Mouse (Mus musculus) embryonic facial prominence, embryonic 11.5 days (tissue): ENCODE measurements at regions not wholly inside any gene's neighbourhood (a gene's known extent, or its start where the extent isn't known, plus 50 kb on each side); places are given as distances from the start of the nearest gene placed in this dataset.
A peak's percentile ranks its signal among the peaks of the same experiment; 100 is the strongest.

ENCODE experiments used
- ATAC-seq: fragments of 200-750 bp; cut with Nextera tagmentation; replicated peaks from 2 replicates; pipeline ENCODE4 v1.8.0; 2017; ENCODE audit warnings: low read depth; ENCODE audit not compliant: insufficient number of reproducible peaks, low FRiP score, low TSS enrichment
- DNase-seq: peaks from one replicate; pipeline ENCODE4 v3.0.0-alpha.2; 2015; ENCODE audit warnings: low spot score
- H3K27ac ChIP-seq: fragments of 300-500 bp; sonication (generic); replicated peaks from 2 replicates; pipeline ENCODE4 v1.5.1; 2014; ENCODE audit warnings: mild to moderate bottlenecking, low read depth, low read length, control low read depth
- H3K27me3 ChIP-seq: fragments of 300-500 bp; sonication (generic); 2 replicates; pipeline ENCODE4 v1.6.1; 2014; ENCODE audit warnings: mild to moderate bottlenecking, low read length, moderate library complexity, mixed read lengths; ENCODE audit not compliant: control insufficient read depth, insufficient read depth
- H3K36me3 ChIP-seq: fragments of 300-500 bp; sonication (generic); replicated peaks from 2 replicates; pipeline ENCODE4 v1.6.1; 2014; ENCODE audit warnings: low read depth, mild to moderate bottlenecking, low read length, moderate library complexity, mixed read lengths; ENCODE audit not compliant: control insufficient read depth, insufficient read depth
- H3K4me1 ChIP-seq: fragments of 300-500 bp; sonication (generic); 2 replicates; pipeline ENCODE4 v1.6.1; 2014; ENCODE audit warnings: low read length, mixed read lengths; ENCODE audit not compliant: control insufficient read depth, insufficient read depth
- H3K4me2 ChIP-seq: fragments of 300-500 bp; sonication (generic); 2 replicates; pipeline ENCODE4 v1.6.1; 2014; ENCODE audit warnings: low read depth, mild to moderate bottlenecking, control low read depth, low read length, moderate library complexity
- H3K4me3 ChIP-seq: fragments of 300-500 bp; sonication (generic); 2 replicates; pipeline ENCODE4 v1.5.1; 2014; ENCODE audit warnings: low read depth, low read length, control low read depth
- H3K9ac ChIP-seq: fragments of 300-500 bp; sonication (generic); replicated peaks from 2 replicates; pipeline ENCODE4 v1.6.1; 2014; ENCODE audit warnings: mild to moderate bottlenecking, control low read depth, low read length
- H3K9me3 ChIP-seq: fragments of 300-500 bp; sonication (generic); replicated peaks from 2 replicates; pipeline ENCODE4 v1.6.1; 2016; ENCODE audit warnings: mild to moderate bottlenecking, low read length, inconsistent platforms, mixed read lengths; ENCODE audit not compliant: control insufficient read depth
- WGBS: fragments of 180-500 bp; shearing (Covaris S2); extraction: QIAGEN DNeasy Blood & Tissue Kit; methylation state at CpG from one replicate; pipeline ENCODE4 v1.1.7; 2014; 5-methylcytosine and 5-hydroxymethylcytosine counted together

DNA sequence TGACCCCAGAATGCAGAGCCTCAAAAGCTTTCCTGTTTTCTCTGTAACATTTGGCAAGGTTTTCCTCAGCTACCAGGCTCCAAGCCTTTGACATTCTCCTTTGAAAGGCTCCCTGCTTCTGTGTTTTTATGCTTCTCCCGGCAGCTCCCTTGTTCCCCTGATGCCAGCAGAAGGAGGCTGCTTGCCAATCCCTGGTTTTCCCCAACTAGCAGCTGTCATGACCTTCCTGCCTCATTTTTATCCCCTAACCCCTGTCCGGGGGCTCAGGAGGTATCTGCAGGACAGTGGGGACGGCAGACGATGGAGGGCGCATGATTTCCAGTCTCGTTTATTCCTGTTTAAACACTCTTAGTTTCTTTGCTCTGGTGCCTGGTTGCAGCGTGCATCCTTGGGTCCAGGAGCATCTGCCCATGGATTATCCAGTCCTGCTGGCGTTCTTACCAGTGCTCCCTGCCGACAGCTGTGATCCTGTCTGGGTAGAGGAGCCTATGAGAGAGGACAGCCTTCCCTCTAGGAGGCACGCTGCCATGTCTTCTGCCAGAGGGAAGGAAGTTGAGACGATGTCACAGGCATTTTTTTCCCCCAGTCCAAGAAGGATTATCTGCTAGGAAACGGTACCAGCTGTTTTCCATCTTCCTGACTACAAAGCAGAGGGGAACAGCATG lies 285.8 kb upstream of the Ubash3b start:
- 22% methylated on average over 12 of the region's 12 CpGs for WGBS

DNA sequence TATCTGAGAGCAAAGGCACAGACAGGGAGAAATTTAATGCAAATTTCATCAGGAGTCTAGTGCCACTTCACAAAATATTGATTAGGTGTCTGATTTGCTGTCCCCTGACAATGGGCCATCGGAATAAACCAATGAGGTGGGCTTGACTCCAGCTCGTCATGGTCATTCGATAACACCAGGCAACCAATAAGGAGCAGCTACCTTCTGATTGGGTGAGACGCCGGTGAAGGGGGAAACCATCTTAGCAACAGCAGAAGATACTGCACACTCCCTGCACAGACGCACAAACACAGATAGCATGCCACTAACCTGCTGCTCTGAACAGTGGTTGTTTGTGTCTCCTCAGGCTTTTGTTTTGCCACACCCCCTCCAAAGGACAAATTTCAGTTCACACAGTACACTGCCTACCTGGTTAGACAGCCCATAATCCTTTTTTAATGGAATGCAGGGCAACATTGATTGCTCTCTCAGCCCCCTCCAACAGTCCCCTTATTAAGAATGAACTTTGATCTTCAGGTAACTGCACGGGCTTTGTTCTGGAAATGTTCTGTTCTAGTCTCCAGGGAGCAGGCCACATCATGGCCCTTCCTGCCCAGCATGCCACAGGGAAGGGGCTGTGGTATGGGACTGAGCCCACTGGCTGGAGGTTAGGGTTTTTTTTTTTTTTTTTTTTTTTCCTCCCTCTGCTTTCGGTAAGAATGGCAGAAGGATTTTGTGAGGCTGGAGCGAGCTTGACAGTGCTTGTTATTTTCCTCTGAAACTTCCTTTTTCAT lies 285.1 kb upstream of the Ubash3b start:
- peak overlapping the region; percentile 84 for H3K27ac ChIP-seq
- H3K9me3 ChIP-seq, result no peaks in the 10 kb centered on the region
- H3K36me3 ChIP-seq, result no peaks in the 10 kb centered on the region
- H3K9ac ChIP-seq, result no peak overlapping the region; the same call in 1 of the 2 replicates
- H3K4me2 ChIP-seq, result no peak overlapping the region
- 63% methylated on average over 9 of the region's 9 CpGs for WGBS
- H3K27me3 ChIP-seq, result no peaks in the 10 kb centered on the region
- ATAC-seq, result peak; percentile 81
- no peak for DNase-seq
- H3K4me3 ChIP-seq, result no peak overlapping the region
- peaks cover 7% of the 10 kb centered on the region; the same call in 1 of the 2 replicates for H3K4me1 ChIP-seq

More for the DNA sequence above, 285.8 kb upstream of the Ubash3b start:
- H3K36me3 ChIP-seq, result no peaks in the 10 kb centered on the region
- H3K27ac ChIP-seq, result peak overlapping the region; percentile 84
- peaks cover 7% of the 10 kb centered on the region; the same call in 1 of the 2 replicates for H3K4me1 ChIP-seq
- no peaks in the 10 kb centered on the region for H3K27me3 ChIP-seq
- H3K9ac ChIP-seq, result peak overlapping the region; percentile 0; the same call in 1 of the 2 replicates
- no peak overlapping the region for H3K4me3 ChIP-seq
- no peak overlapping the region for H3K4me2 ChIP-seq
- ATAC-seq, result 0 out of 2 replicates have a peak, but pooled peaks have one; percentile 52
- no peaks in the 10 kb centered on the region for H3K9me3 ChIP-seq
- peak; percentile 67 for DNase-seq

DNA sequence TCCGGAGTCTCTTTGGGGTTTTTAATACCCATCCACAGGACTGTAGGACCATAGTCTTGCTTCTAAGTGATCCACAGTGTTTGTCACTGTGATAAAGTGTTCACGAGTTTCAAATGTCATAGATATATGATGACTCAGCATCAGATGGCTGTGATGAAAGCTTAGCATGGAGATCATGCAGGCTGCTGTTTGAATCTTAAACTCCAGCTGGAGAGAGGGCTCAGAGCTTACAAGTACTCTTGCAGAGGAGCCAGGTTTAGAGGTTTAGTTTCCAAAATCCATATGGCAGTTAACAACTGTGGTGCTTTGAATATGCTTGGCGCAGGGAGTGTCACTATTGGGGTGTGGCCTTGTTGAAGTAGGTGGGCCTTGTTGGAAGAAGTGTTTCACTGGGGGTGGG lies 280.9 kb upstream of the Ubash3b start:
- Histone ChIP-seq H3K27me3 (no peaks in the 10 kb centered on the region), H3K4me3 (no peak overlapping the region), H3K9ac (no peak overlapping the region), H3K36me3 (no peaks in the 10 kb centered on the region), H3K4me1 (peaks cover 3% of the 10 kb centered on the region; the same call in 1 of the 2 replicates), H3K4me2 (no peak overlapping the region), H3K9me3 (no peaks in the 10 kb centered on the region; the same call in 1 of the 2 replicates), H3K27ac (no peak overlapping the region)
- 90% methylated on average over 3 of the region's 3 CpGs for WGBS
- ATAC-seq (no peak), DNase-seq (no peak)

DNA sequence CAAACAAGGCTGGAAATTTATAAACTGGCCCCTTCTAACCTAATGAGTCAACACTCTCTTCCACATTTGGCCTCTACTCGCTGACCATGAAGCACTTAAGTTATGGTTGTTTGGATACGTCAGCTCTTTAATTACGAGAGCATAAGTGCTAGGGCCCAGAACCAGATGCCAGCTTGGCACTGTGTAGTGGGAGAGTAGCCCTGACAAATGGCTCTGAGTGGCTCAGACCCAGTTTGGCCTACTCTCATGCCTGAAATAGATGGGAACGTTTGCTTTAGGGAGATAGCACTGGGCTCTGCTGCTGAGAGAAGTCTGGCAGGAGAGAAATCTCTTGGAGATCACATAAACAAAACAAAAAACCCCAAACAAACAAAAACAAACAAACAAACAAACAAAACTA lies 278.5 kb upstream of the Ubash3b start:
- H3K27me3 ChIP-seq, result no peaks in the 10 kb centered on the region
- no peaks in the 10 kb centered on the region; the same call in 1 of the 2 replicates for H3K9me3 ChIP-seq
- ATAC-seq (no peak), DNase-seq (no peak)
- no peak overlapping the region for H3K27ac ChIP-seq
- H3K4me3 ChIP-seq, result no peak overlapping the region
- 87% methylated on average over 4 of the region's 4 CpGs for WGBS
- H3K36me3 ChIP-seq, result no peaks in the 10 kb centered on the region
- no peak overlapping the region for H3K4me2 ChIP-seq
- H3K9ac ChIP-seq, result no peak overlapping the region
- H3K4me1 ChIP-seq, result no peaks in the 10 kb centered on the region

DNA sequence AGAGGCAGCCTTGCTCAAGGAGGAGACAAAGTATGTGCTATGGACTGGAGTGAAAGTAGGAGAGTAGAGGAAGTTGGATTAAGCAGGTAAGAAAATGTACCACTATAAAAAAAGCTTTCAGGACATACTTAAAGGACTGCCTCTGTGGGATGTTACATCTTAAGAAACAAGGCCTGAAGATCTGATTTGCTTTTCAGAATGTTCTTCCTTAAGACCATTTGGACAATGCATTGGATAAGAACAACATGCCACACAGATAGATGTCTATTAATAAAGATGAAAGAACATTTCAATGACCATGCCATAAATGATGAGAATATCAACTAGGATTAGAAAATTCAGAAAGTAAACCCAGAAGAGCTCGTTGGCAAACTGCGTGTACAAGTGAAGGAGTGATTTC lies 276.6 kb upstream of the Ubash3b start:
- Histone ChIP-seq H3K9ac (no peak overlapping the region), H3K27ac (no peak overlapping the region), H3K4me1 (no peaks in the 10 kb centered on the region), H3K36me3 (no peaks in the 10 kb centered on the region), H3K9me3 (no peaks in the 10 kb centered on the region; the same call in 1 of the 2 replicates), H3K4me2 (no peak overlapping the region), H3K4me3 (no peak overlapping the region), H3K27me3 (no peaks in the 10 kb centered on the region)
- DNase-seq (no peak), ATAC-seq (no peak)
- WGBS, result 96% methylated on average over 2 of the region's 2 CpGs

DNA sequence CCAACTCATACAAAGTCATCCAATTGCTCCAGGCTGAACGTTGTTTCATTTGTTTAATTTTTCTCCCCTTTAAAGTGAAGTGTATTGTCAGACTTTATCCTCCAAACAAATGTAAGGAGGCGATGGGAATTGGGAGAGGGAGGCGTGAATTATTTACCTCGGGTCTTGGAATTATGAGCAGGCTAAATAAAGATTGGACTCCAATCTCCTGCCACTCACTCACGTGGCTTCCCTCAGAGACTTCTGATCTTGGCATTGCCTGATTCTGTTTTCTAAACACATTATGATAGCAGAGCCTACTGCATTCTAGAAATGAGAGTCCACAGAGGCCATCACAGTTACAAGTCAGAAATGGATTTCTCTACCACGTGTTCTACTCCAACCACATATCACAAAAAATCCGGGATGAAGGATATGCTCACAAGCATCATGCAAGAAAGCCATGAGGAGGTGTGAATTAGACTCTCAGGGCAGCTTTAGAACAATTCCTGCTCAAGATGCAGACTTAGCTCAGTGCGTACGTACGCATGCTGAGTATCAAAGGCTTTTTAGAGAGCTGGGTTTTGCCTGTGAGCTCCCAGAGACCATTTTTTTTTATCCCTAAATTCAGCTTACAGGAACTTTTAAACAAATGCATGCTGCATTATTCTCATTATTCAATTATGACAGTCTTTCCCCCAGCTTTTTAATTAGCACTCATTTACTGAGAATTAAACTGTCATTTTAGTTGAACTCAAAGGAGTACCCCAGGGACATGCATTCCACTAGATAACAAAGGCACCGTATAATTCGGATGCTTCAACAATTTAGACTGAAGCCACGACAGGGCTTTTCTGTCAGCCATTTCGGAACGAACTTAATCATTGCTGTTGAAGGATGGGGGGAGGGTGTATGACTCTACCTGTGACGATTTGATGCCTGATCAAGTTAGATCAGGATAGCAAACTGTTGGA lies 269.2 kb upstream of the Ubash3b start:
- Histone ChIP-seq H3K4me1 (no peaks in the 10 kb centered on the region), H3K9ac (no peak overlapping the region), H3K4me2 (no peak overlapping the region), H3K4me3 (no peak overlapping the region), H3K27me3 (no peaks in the 10 kb centered on the region), H3K27ac (no peak overlapping the region), H3K9me3 (no peaks in the 10 kb centered on the region), H3K36me3 (no peaks in the 10 kb centered on the region)
- WGBS, result 64% methylated on average over 16 of the region's 16 CpGs
- ATAC-seq (no peak), DNase-seq (no peak)

DNA sequence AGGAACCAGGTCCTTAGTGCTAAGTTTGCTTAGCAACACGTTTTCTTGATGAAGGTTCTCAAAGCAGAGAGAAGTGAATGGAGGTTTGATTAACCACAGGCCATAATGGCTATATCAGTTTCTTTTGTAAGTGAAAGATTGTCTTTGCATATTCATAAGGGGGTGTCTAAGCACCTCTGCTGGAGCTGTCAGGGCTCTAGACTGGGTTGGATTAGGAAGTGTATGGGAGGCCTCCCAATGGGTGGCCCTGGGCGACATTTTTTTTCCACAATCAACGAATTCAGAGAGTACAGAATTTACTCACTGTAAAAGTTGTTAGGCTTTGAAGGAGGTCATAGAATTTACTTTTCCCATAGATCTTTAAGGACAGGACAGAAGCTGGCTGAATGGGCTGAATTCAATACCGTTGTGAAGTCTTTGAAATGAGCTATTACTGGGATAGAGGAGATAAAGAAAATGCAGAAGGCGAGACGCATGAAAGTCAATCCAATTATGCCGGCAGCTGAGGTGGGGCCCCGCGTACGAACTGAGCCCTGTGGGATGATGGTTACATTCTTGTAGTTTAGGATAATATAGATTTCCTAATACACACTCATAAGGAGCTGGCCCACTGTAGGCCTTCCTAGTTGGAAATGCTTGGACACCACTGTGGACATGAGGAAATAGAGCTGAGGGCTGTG lies 268.4 kb upstream of the Ubash3b start:
- H3K9me3 ChIP-seq, result no peaks in the 10 kb centered on the region
- H3K27me3 ChIP-seq, result no peaks in the 10 kb centered on the region
- DNase-seq (no peak), ATAC-seq (no peak)
- WGBS, result 76% methylated on average over 10 of the region's 10 CpGs
- no peaks in the 10 kb centered on the region for H3K4me1 ChIP-seq
- no peak overlapping the region for H3K4me3 ChIP-seq
- no peak overlapping the region for H3K4me2 ChIP-seq
- H3K27ac ChIP-seq, result no peak overlapping the region
- no peaks in the 10 kb centered on the region for H3K36me3 ChIP-seq
- no peak overlapping the region for H3K9ac ChIP-seq
